Mouse (Mus musculus) bone marrow, adult 2 months (tissue): ENCODE data around the gene Cnpy3.

ENCODE experiments used
- CTCF ChIP-seq: fragments of 200-500 bp; IDR thresholded peaks from 2 replicates; pipeline ENCODE4 v1.5.1; 2011; ENCODE audit warnings: low read length, control low read depth; ENCODE audit not compliant: control insufficient read depth, insufficient read depth
- POLR2A ChIP-seq: fragments of 200-500 bp; IDR thresholded peaks from 2 replicates; pipeline ENCODE4 v1.6.1; 2011; ENCODE audit warnings: low read depth, mild to moderate bottlenecking, control low read depth, low read length, borderline replicate concordance; ENCODE audit not compliant: control insufficient read depth

DNA sequence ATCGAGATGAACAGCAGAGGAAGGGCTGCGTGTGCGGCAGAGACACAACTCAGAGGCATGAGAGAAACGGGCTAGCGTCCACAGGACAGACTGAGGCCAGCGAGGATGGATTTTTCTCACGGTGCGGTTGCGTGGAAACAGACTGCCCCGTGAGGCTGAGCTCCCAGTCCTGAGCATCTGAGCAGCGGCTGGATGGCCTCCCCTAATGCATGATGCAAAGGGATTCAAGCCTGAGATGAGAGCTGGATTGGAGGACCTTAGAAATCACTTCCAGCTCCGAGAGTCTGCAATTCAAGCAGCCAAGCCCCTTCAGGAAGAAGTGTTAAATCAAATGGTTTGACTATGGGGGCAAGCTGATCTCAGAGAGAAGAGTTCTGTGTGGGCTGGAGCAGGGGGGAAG lies 50.5 kb downstream of the Cnpy3 start:
- no peak for TF ChIP-seq CTCF
- TF ChIP-seq POLR2A, result no peak
